Mouse (Mus musculus) midbrain, embryonic 14.5 days (tissue): Measurements from ENCODE around the gene Ugcg. TPM values are rescaled to one million over a fixed set of nuclear protein-coding genes. Genes with fewer than 3 reads are reported as not detected.

Experiments used
- ATAC-seq: fragments of 200-750 bp; cut with Nextera tagmentation; 2 replicates; pipeline ENCODE4 v1.8.0; 2017; ENCODE audit warnings: moderate number of reproducible peaks, moderate library complexity; ENCODE audit not compliant: low FRiP score, low TSS enrichment
- DNase-seq: peaks from one replicate; pipeline ENCODE4 v3.0.0-alpha.2; 2015
- H3K27ac ChIP-seq: fragments of 300-500 bp; sonication (generic); replicated peaks from 2 replicates; pipeline ENCODE4 v1.5.1; 2014; ENCODE audit warnings: mild to moderate bottlenecking, low read depth, low read length, moderate library complexity
- H3K27me3 ChIP-seq: fragments of 300-500 bp; sonication (generic); 2 replicates; pipeline ENCODE4 v1.6.1; 2014; ENCODE audit warnings: low read length, control low read depth, mixed read lengths; ENCODE audit not compliant: control insufficient read depth, insufficient read depth
- H3K36me3 ChIP-seq: fragments of 300-500 bp; sonication (generic); 2 replicates; pipeline ENCODE4 v1.6.1; 2014; ENCODE audit warnings: low read length, control low read depth; ENCODE audit not compliant: control insufficient read depth, insufficient read depth
- H3K4me1 ChIP-seq: fragments of 300-500 bp; sonication (generic); 2 replicates; pipeline ENCODE4 v1.6.1; 2014; ENCODE audit warnings: mild to moderate bottlenecking, antibody characterized with exemption, low read length, control low read depth; ENCODE audit not compliant: control insufficient read depth, insufficient read depth
- H3K4me2 ChIP-seq: fragments of 300-500 bp; sonication (generic); 2 replicates; pipeline ENCODE4 v1.6.1; 2014; ENCODE audit warnings: mild to moderate bottlenecking, low read length, moderate library complexity
- H3K4me3 ChIP-seq: fragments of 300-500 bp; sonication (generic); replicated peaks from 2 replicates; pipeline ENCODE4 v1.5.1; 2014; ENCODE audit warnings: low read depth, low read length
- H3K9ac ChIP-seq: fragments of 300-500 bp; sonication (generic); replicated peaks from 2 replicates; pipeline ENCODE4 v1.6.1; 2014; ENCODE audit warnings: mild to moderate bottlenecking, low read length, moderate library complexity
- H3K9me3 ChIP-seq: fragments of 300-500 bp; sonication (generic); 2 replicates; pipeline ENCODE4 v1.6.1; 2016; ENCODE audit warnings: low read length, control low read depth, mixed read lengths; ENCODE audit not compliant: control insufficient read depth
- WGBS: fragments of 180-500 bp; shearing (Covaris S2); extraction: QIAGEN DNeasy Blood & Tissue Kit; methylation state at CpG from one replicate; pipeline ENCODE4 v1.1.7; 2014; 5-methylcytosine and 5-hydroxymethylcytosine counted together
- polyA plus RNA-seq: library from polyadenylated mRNA; unstranded; fragments of >200 nt; fragmentation: Nextera tagmentation; extraction: Ambion mirVana; gene quantifications from 2 replicates; pipeline ENCODE4 v1.2.1, GENCODE M21; 2014

The Ugcg gene
- polyA plus RNA-seq, result 27.4 and 37.5 TPM in 2 replicates

GRCm38 (mm10) chr4:59188802-59189545 lies at the start of gene Ugcg:
Gene Ugcg (plus strand): TSS chr4:59189257.
- Histone ChIP-seq H3K4me2 (peak within 1 kb of the TSS; percentile 61), H3K9ac (peak within 1 kb of the TSS; percentile 91), H3K4me3 (peak within 1 kb of the TSS; percentile 84), H3K36me3 (no peaks in the 10 kb centered on the region), H3K27ac (peak within 1 kb of the TSS; percentile 97), H3K27me3 (no peaks in the 10 kb centered on the region), H3K4me1 (peaks cover 3% of the 10 kb centered on the region; the same call in 1 of the 2 replicates), H3K9me3 (no peaks in the 10 kb centered on the region)
- peak; percentile 96 for DNase-seq
- under 1% methylated on average over 54 of the region's 99 CpGs for WGBS
- ATAC-seq, result peak; percentile 92

GRCm38 (mm10) chr4:59149043-59149442 lies 40.0 kb upstream of the Ugcg start:
- DNase-seq (no peak), ATAC-seq (no peak)
- Histone ChIP-seq H3K9me3 (no peaks in the 10 kb centered on the region), H3K4me2 (no peak overlapping the region), H3K4me1 (no peaks in the 10 kb centered on the region), H3K36me3 (no peaks in the 10 kb centered on the region), H3K9ac (no peak overlapping the region), H3K27me3 (no peaks in the 10 kb centered on the region), H3K4me3 (no peak overlapping the region), H3K27ac (no peak overlapping the region)
- 90% methylated on average over 5 of the region's 5 CpGs for WGBS

- Histone ChIP-seq H3K27ac (no peak overlapping the region), H3K4me2 (no peak overlapping the region), H3K27me3 (no peaks in the 10 kb centered on the region), H3K4me3 (no peak overlapping the region), H3K36me3 (no peaks in the 10 kb centered on the region), H3K4me1 (no peaks in the 10 kb centered on the region), H3K9ac (no peak overlapping the region), H3K9me3 (no peaks in the 10 kb centered on the region)
- WGBS, result 86% methylated on average over 5 of the region's 5 CpGs
- DNase-seq (no peak), ATAC-seq (no peak)
Observed at GRCm38 (mm10) chr4:59150907-59151306, 38.1 kb upstream of the Ugcg start.

GRCm38 (mm10) chr4:59151953-59152352 lies 37.1 kb upstream of the Ugcg start:
- H3K4me3 ChIP-seq, result no peak overlapping the region
- no peaks in the 10 kb centered on the region for H3K4me1 ChIP-seq
- WGBS, result 93% methylated on average over 1 of the region's 1 CpGs
- H3K27ac ChIP-seq, result no peak overlapping the region
- H3K9me3 ChIP-seq, result no peaks in the 10 kb centered on the region
- no peak overlapping the region for H3K9ac ChIP-seq
- DNase-seq (no peak), ATAC-seq (no peak)
- H3K36me3 ChIP-seq, result no peaks in the 10 kb centered on the region
- H3K4me2 ChIP-seq, result no peak overlapping the region
- no peaks in the 10 kb centered on the region for H3K27me3 ChIP-seq

- H3K9me3 ChIP-seq, result no peaks in the 10 kb centered on the region
- 80% methylated on average over 7 of the region's 7 CpGs for WGBS
- H3K4me3 ChIP-seq, result no peak overlapping the region
- no peak overlapping the region for H3K27ac ChIP-seq
- no peaks in the 10 kb centered on the region for H3K4me1 ChIP-seq
- H3K36me3 ChIP-seq, result no peaks in the 10 kb centered on the region
- H3K9ac ChIP-seq, result no peak overlapping the region
- DNase-seq, result no peak
- no peak overlapping the region for H3K4me2 ChIP-seq
- ATAC-seq, result no peak
- H3K27me3 ChIP-seq, result no peaks in the 10 kb centered on the region
Observed at GRCm38 (mm10) chr4:59156897-59157592, 32.0 kb upstream of the Ugcg start.

GRCm38 (mm10) chr4:59157654-59158053 lies 31.4 kb upstream of the Ugcg start:
- Histone ChIP-seq H3K36me3 (no peaks in the 10 kb centered on the region), H3K27me3 (no peaks in the 10 kb centered on the region), H3K9ac (no peak overlapping the region), H3K4me1 (no peaks in the 10 kb centered on the region), H3K4me2 (no peak overlapping the region), H3K27ac (no peak overlapping the region), H3K9me3 (no peaks in the 10 kb centered on the region), H3K4me3 (no peak overlapping the region)
- ATAC-seq (no peak), DNase-seq (no peak)
- WGBS, result 68% methylated on average over 2 of the region's 2 CpGs

GRCm38 (mm10) chr4:59160289-59160688 lies 28.8 kb upstream of the Ugcg start:
- DNase-seq (no peak), ATAC-seq (no peak)
- H3K27ac ChIP-seq, result no peak overlapping the region
- H3K36me3 ChIP-seq, result no peaks in the 10 kb centered on the region
- 88% methylated on average over 5 of the region's 5 CpGs for WGBS
- no peak overlapping the region for H3K4me2 ChIP-seq
- H3K4me1 ChIP-seq, result no peaks in the 10 kb centered on the region
- H3K4me3 ChIP-seq, result no peak overlapping the region
- no peak overlapping the region for H3K9ac ChIP-seq
- no peaks in the 10 kb centered on the region for H3K27me3 ChIP-seq
- no peaks in the 10 kb centered on the region for H3K9me3 ChIP-seq

GRCm38 (mm10) chr4:59160959-59161670 lies 27.9 kb upstream of the Ugcg start:
- no peak overlapping the region for H3K4me2 ChIP-seq
- H3K27ac ChIP-seq, result no peak overlapping the region
- no peak overlapping the region for H3K9ac ChIP-seq
- H3K4me3 ChIP-seq, result no peak overlapping the region
- WGBS, result 74% methylated on average over 8 of the region's 8 CpGs
- no peaks in the 10 kb centered on the region for H3K36me3 ChIP-seq
- no peak for ATAC-seq
- DNase-seq, result no peak
- no peaks in the 10 kb centered on the region for H3K27me3 ChIP-seq
- no peaks in the 10 kb centered on the region for H3K4me1 ChIP-seq
- H3K9me3 ChIP-seq, result no peaks in the 10 kb centered on the region
